Mouse (Mus musculus) fibroblast of lung, adult 2 months (primary cell): ENCODE results near the gene Olfr482.

Experiments used
- DNase-seq: peaks from one replicate; pipeline ENCODE4 v3.0.0-alpha.2; 2011; ENCODE audit warnings: low read depth

Gene Olfr482

GRCm38 (mm10) chr7:108097486-108097885 is at the start of gene Olfr482:
Gene Olfr482 (minus strand): TSS chr7:108097586.
- no peak for DNase-seq

- DNase-seq = no peak
These were observed 30.0 kb upstream of the Olfr482 start, which contains the start of gene Olfr484 for GRCm38 (mm10) chr7:108127349-108127748. Gene Olfr484 (minus strand): TSS chr7:108127449.

DNA sequence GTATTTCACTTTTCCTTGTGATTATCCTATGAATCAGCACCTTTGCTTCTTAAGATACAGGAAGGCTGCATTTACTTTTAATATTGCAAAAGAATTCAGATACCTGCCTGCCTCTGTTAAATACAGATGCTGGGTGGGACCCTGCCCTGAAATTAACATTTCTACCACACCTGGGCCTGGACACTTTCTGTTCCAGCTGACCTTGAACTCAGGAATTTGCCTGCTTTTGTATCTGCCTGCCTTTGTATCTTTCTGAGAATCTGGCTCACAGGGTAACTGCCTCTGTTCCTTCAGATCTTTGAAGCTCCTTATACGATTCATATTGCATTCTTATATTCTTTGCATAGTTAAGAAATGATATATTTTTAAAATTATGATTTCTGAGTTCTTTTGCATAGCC is 24.0 kb upstream of the Olfr482 start:
- no peak for DNase-seq

DNA sequence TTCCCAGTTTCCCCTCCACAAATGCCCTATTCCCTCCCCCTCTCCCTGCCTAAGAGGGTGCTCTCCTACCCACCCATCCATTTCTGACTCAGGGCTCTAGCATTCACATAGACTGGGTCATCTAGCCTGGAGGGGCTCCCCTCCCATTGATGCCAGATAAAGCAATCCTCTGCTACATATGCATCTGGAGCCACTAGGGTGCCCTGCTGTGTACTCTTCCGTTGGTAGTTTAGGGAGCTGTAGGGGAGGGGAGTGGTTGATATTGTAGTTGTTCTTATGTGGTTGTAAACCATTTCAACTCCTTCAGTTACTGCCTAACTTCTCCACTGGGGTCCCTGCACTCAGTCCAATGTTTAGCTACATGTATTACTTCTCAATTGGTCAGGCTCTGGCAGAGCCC is 23.3 kb upstream of the Olfr482 start:
- no peak for DNase-seq

DNA sequence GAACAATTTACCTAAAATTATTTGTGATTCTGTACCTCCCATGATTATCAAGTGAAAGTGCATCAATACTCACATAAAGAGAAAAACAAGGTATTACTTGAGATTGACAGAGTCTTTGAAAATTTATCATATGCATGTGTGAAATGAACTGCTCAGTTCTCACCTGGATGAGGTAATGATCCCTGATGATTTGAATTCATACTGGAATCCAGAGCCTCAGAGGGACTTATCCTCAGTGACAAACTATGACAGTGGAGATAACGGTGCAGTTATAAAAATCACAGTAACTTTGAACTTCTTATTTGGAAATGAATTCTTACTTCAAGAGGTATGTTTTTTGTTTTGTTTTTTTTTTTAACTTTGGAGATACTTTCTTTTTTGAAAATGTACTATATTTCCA is 3.2 kb upstream of the Olfr482 start, which contains the start of gene Olfr483:
Gene Olfr483, plus strand, starts transcription at position 301 of the 400 bp plus-strand sequence.
- no peak for DNase-seq

- no peak for DNase-seq
These were observed 17.8 kb downstream of the Olfr482 start, which contains the start of gene Olfr481 for GRCm38 (mm10) chr7:108079555-108079954. Gene Olfr481 (plus strand): TSS chr7:108079855.

DNA sequence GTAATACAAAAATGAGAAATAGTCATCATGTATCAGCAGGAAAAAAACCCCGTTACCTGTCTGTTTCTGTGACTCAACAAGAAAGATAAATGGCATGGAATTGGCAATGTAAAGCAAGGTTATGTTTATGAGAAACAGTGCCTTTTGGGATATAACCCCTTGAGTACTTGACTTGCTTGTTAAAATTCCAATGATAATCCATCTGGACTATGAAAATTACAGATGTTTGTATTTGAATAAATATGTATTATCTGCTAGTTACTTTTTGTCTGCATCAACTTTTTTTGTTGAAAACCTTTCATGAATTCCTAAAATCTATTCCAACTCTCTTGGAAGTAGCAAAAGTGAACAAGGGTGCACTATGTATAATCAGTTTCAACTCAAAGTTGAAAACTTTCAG is 30.1 kb downstream of the Olfr482 start, which contains the start of gene Olfr480:
Gene Olfr480, minus strand, starts transcription at position 101 of the 400 bp plus-strand sequence.
- no peak for DNase-seq

DNA sequence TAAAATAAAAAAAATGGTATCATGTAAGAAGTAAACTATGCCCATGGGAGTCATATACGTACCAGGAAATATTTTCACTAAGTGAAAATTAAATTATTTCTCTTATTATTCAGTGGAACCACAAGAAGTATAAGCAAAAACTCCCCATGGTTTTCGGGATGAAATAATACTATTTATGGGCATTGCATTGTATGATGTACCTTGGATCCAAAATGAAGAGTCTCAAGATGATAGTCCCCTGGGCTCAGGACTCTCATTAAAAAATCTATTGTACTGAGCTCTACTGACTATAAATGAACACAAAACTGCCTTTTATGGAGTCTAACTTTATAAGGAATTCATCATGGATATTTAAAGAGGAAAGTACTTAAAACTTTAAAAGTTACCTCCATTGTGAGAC is 47.0 kb downstream of the Olfr482 start, which contains the start of gene Olfr479:
Gene Olfr479, plus strand, starts transcription at position 301 of the 400 bp plus-strand sequence.
- DNase-seq = no peak
